Mouse (Mus musculus) heart, embryonic 16.5 days (tissue): ENCODE measurements at regions not wholly inside any gene's neighbourhood (a gene's known extent, or its start where the extent isn't known, plus 50 kb on each side); places are given as distances from the start of the nearest gene placed in this dataset.

Experiments used
- ATAC-seq: fragments of 200-750 bp; cut with Nextera tagmentation; replicated peaks from 2 replicates; pipeline ENCODE4 v1.8.0; 2017; ENCODE audit warnings: moderate number of reproducible peaks; ENCODE audit not compliant: insufficient read depth, low FRiP score; ENCODE audit errors: extremely low read depth
- H3K27ac ChIP-seq: fragments of 300-500 bp; sonication (generic); 2 replicates; pipeline ENCODE4 v1.5.1; 2014; ENCODE audit warnings: mild to moderate bottlenecking, low read length, control low read depth, moderate library complexity
- H3K27me3 ChIP-seq: fragments of 300-500 bp; sonication (generic); 2 replicates; pipeline ENCODE4 v1.6.1; 2014; ENCODE audit warnings: low read length, mixed read lengths; ENCODE audit not compliant: control insufficient read depth, insufficient read depth
- H3K36me3 ChIP-seq: fragments of 300-500 bp; sonication (generic); 2 replicates; pipeline ENCODE4 v1.6.1; 2014; ENCODE audit not compliant: control insufficient read depth, insufficient read depth
- H3K4me1 ChIP-seq: fragments of 300-500 bp; sonication (generic); 2 replicates; pipeline ENCODE4 v1.6.1; 2014; ENCODE audit warnings: low read length, mixed read lengths; ENCODE audit not compliant: control insufficient read depth, insufficient read depth
- H3K4me2 ChIP-seq: fragments of 300-500 bp; sonication (generic); 2 replicates; pipeline ENCODE4 v1.6.1; 2014; ENCODE audit warnings: low read depth, mild to moderate bottlenecking, control low read depth, low read length
- H3K4me3 ChIP-seq: fragments of 300-500 bp; sonication (generic); 2 replicates; pipeline ENCODE4 v1.5.1; 2014; ENCODE audit warnings: mild to moderate bottlenecking, control low read depth, low read length
- H3K9ac ChIP-seq: fragments of 300-500 bp; sonication (generic); 2 replicates; pipeline ENCODE4 v1.6.1; 2014; ENCODE audit warnings: low read length, control low read depth
- H3K9me3 ChIP-seq: fragments of 300-500 bp; sonication (generic); replicated peaks from 2 replicates; pipeline ENCODE4 v1.6.1; 2016; ENCODE audit warnings: low read length; ENCODE audit not compliant: control insufficient read depth
- WGBS: fragments of 180-500 bp; shearing (Covaris S2); extraction: QIAGEN DNeasy Blood & Tissue Kit; methylation state at CpG from one replicate; pipeline ENCODE4 v1.1.7; 2014; 5-methylcytosine and 5-hydroxymethylcytosine counted together

GRCm38 (mm10) chr9:90791871-90792270, 521.3 kb upstream of the Tbc1d2b start:
- Histone ChIP-seq H3K27me3 (no peaks in the 10 kb centered on the region), H3K9ac (no peak overlapping the region), H3K36me3 (no peaks in the 10 kb centered on the region), H3K9me3 (no peaks in the 10 kb centered on the region), H3K4me3 (no peak overlapping the region), H3K4me2 (no peak overlapping the region), H3K4me1 (no peaks in the 10 kb centered on the region), H3K27ac (no peak overlapping the region)
- no peak for ATAC-seq
- 65% methylated on average over 2 of the region's 2 CpGs for WGBS

- no peak overlapping the region for H3K27ac ChIP-seq
- H3K9ac ChIP-seq = no peak overlapping the region
- no peak overlapping the region for H3K4me2 ChIP-seq
- no peaks in the 10 kb centered on the region for H3K9me3 ChIP-seq
- H3K4me3 ChIP-seq = no peak overlapping the region
- no peaks in the 10 kb centered on the region for H3K36me3 ChIP-seq
- no peak for ATAC-seq
- H3K4me1 ChIP-seq = no peaks in the 10 kb centered on the region
- no peaks in the 10 kb centered on the region for H3K27me3 ChIP-seq
- WGBS = 51% methylated on average over 4 of the region's 4 CpGs
Measured at GRCm38 (mm10) chr9:90816844-90817243, 545.4 kb upstream of the Zic4 start.

- Histone ChIP-seq H3K4me3 (peak overlapping the region; percentile 20; the same call in 1 of the 2 replicates), H3K9ac (no peak overlapping the region), H3K27ac (no peak overlapping the region), H3K9me3 (no peaks in the 10 kb centered on the region), H3K27me3 (no peaks in the 10 kb centered on the region), H3K4me2 (no peak overlapping the region), H3K4me1 (no peaks in the 10 kb centered on the region), H3K36me3 (no peaks in the 10 kb centered on the region)
- WGBS = 81% methylated on average over 4 of the region's 4 CpGs
- no peak for ATAC-seq
Measured at GRCm38 (mm10) chr9:90823574-90824280, 538.5 kb upstream of the Zic4 start.

GRCm38 (mm10) chr9:90827474-90827873, 534.7 kb upstream of the Zic4 start:
- no peaks in the 10 kb centered on the region for H3K9me3 ChIP-seq
- no peaks in the 10 kb centered on the region for H3K36me3 ChIP-seq
- no peak for ATAC-seq
- H3K4me3 ChIP-seq = no peak overlapping the region
- no peaks in the 10 kb centered on the region for H3K4me1 ChIP-seq
- H3K9ac ChIP-seq = no peak overlapping the region
- WGBS = 81% methylated on average over 3 of the region's 3 CpGs
- no peaks in the 10 kb centered on the region for H3K27me3 ChIP-seq
- no peak overlapping the region for H3K4me2 ChIP-seq
- H3K27ac ChIP-seq = no peak overlapping the region

GRCm38 (mm10) chr9:90828701-90829100, 533.5 kb upstream of the Zic4 start:
- Histone ChIP-seq H3K36me3 (no peaks in the 10 kb centered on the region), H3K27me3 (no peaks in the 10 kb centered on the region), H3K9ac (no peak overlapping the region), H3K9me3 (no peaks in the 10 kb centered on the region), H3K4me2 (no peak overlapping the region), H3K27ac (no peak overlapping the region), H3K4me1 (no peaks in the 10 kb centered on the region), H3K4me3 (no peak overlapping the region)
- ATAC-seq = no peak
- WGBS = 53% methylated on average over 5 of the region's 5 CpGs

GRCm38 (mm10) chr9:90830704-90831103, 531.5 kb upstream of the Zic4 start:
- no peak for ATAC-seq
- Histone ChIP-seq H3K9ac (no peak overlapping the region), H3K36me3 (no peaks in the 10 kb centered on the region), H3K4me2 (no peak overlapping the region), H3K9me3 (no peaks in the 10 kb centered on the region), H3K27me3 (no peaks in the 10 kb centered on the region), H3K4me1 (no peaks in the 10 kb centered on the region), H3K27ac (no peak overlapping the region), H3K4me3 (no peak overlapping the region)
- 68% methylated on average over 4 of the region's 4 CpGs for WGBS

GRCm38 (mm10) chr9:90833743-90834539, 528.3 kb upstream of the Zic4 start:
- no peaks in the 10 kb centered on the region for H3K36me3 ChIP-seq
- H3K27me3 ChIP-seq = no peaks in the 10 kb centered on the region
- H3K4me2 ChIP-seq = no peak overlapping the region
- 24% methylated on average over 3 of the region's 3 CpGs for WGBS
- ATAC-seq = no peak
- H3K4me1 ChIP-seq = no peaks in the 10 kb centered on the region
- no peak overlapping the region for H3K4me3 ChIP-seq
- H3K9me3 ChIP-seq = no peaks in the 10 kb centered on the region
- no peak overlapping the region for H3K9ac ChIP-seq
- no peak overlapping the region for H3K27ac ChIP-seq

- no peaks in the 10 kb centered on the region for H3K4me1 ChIP-seq
- no peak overlapping the region for H3K4me3 ChIP-seq
- no peaks in the 10 kb centered on the region for H3K36me3 ChIP-seq
- no peaks in the 10 kb centered on the region for H3K27me3 ChIP-seq
- no peaks in the 10 kb centered on the region for H3K9me3 ChIP-seq
- ATAC-seq = no peak
- no peak overlapping the region for H3K4me2 ChIP-seq
- no peak overlapping the region for H3K9ac ChIP-seq
- WGBS = 79% methylated on average over 6 of the region's 6 CpGs
- H3K27ac ChIP-seq = no peak overlapping the region
Measured at GRCm38 (mm10) chr9:90838184-90838926, 523.9 kb upstream of the Zic4 start.

GRCm38 (mm10) chr9:90851044-90851443, 511.2 kb upstream of the Zic4 start:
- Histone ChIP-seq H3K27ac (no peak overlapping the region), H3K4me3 (no peak overlapping the region), H3K36me3 (no peaks in the 10 kb centered on the region), H3K9me3 (no peaks in the 10 kb centered on the region), H3K4me1 (no peaks in the 10 kb centered on the region), H3K4me2 (no peak overlapping the region), H3K9ac (no peak overlapping the region), H3K27me3 (no peaks in the 10 kb centered on the region)
- 80% methylated on average over 5 of the region's 5 CpGs for WGBS
- no peak for ATAC-seq
